Mouse (Mus musculus): ENCODE data around the gene Tbx6. TPM values are rescaled to one million over a fixed set of nuclear protein-coding genes. Genes with fewer than 3 reads are reported as not detected.

Gene Tbx6
- polyA plus RNA-seq, 1 experiment from 2014 or later: 0.49 TPM

- TF ChIP-seq CTCF (IDR thresholded peaks at IDR 0.05): peak; percentile 79
- in situ Hi-C loops (cut with MboI; ENCODE audit: low pct_unique_long_range_greater_than_20kb): loop anchor here (5.0 kb wide), 1 partner anchor 120 kb away; the partner anchor contains the start of gene Sez6l2
- ChIA-PET CTCF (interaction anchor here (0.8 to 1.5 kb wide), 8 partner anchors 11 to 279 kb away, joined by 3 to 7 read pairs (median 4); partner anchors contain the start of gene Cdiptos), POLR2A (interaction anchor here (0.8 to 1.2 kb wide), 2 partner anchors 8 to 11 kb away, joined by 4 to 5 read pairs; no protein-coding TSS in a partner anchor)
- ATAC-seq: peak; percentile 56
- DNase-seq (ENCODE audit: low read depth, low spot score): no peak
- H3K27me3 ChIP-seq: no peaks in the 10 kb centered on the region
Observed at GRCm38 (mm10) chr7:126832036-126832598, 50.8 kb downstream of the Tbx6 start.

- in situ Hi-C loops (cut with MboI; ENCODE audit: low pct_unique_long_range_greater_than_20kb): loop anchor here (5.0 kb wide), 1 partner anchor 119 kb away; the partner anchor contains the start of gene Sez6l2
- ATAC-seq: no peak
- CTCF ChIA-PET: interaction anchor here (1.0 to 1.5 kb wide), 5 partner anchors 12 to 277 kb away, joined by 3 to 7 read pairs (median 4); no protein-coding TSS in a partner anchor
- no peaks in the 10 kb centered on the region for H3K27me3 ChIP-seq
- no peak for DNase-seq (ENCODE audit: low read depth, low spot score)
- TF ChIP-seq CTCF (IDR thresholded peaks at IDR 0.05): no peak
- POLR2A ChIA-PET: interaction anchor here (1.2 kb wide), 1 partner anchor 12 kb away, joined by 4 read pairs; no protein-coding TSS in a partner anchor
Observed at GRCm38 (mm10) chr7:126833294-126833693, 52.0 kb downstream of the Tbx6 start.

Other genes starting within 250 kb of the Tbx6 start
- gene Eif3c, start 215.1 kb upstream of the Tbx6 start, polyA plus RNA-seq (2021): 322 TPM
- gene Apobr, start 196.5 kb upstream of the Tbx6 start, polyA plus RNA-seq (2021): 0.94 TPM
- gene Cln3, start 195.7 kb upstream of the Tbx6 start, polyA plus RNA-seq (2021): 2.6 TPM
- gene Il27, start 186.5 kb upstream of the Tbx6 start, polyA plus RNA-seq (2021): 0.68 TPM
- gene Nupr1, start 150.6 kb upstream of the Tbx6 start, polyA plus RNA-seq (2021): 138 TPM
- 21.1 TPM for gene Sgf29, start 132.2 kb upstream of the Tbx6 start, polyA plus RNA-seq (2021)
- gene Sult1a1, start 105.1 kb upstream of the Tbx6 start, polyA plus RNA-seq (2021): 0.62 TPM
- gene Bola2, start 86.1 kb upstream of the Tbx6 start, polyA plus RNA-seq (2021): 102 TPM
- 14.8 TPM for gene Slx1b, start 85.7 kb upstream of the Tbx6 start, polyA plus RNA-seq (2021)
- gene Coro1a, start 73.7 kb upstream of the Tbx6 start, polyA plus RNA-seq (2021): 1.3 TPM
- gene Mapk3, start 21.9 kb upstream of the Tbx6 start, polyA plus RNA-seq (2021): 122 TPM
- gene Gdpd3, start 15.1 kb upstream of the Tbx6 start, polyA plus RNA-seq (2021): 3.0 TPM
- 109 TPM for gene Ypel3, start 4.5 kb upstream of the Tbx6 start, polyA plus RNA-seq (2021)
- 94.3 TPM for gene Ppp4c, start 11.0 kb downstream of the Tbx6 start, polyA plus RNA-seq (2021)
- gene Fam57b, start 16.2 kb downstream of the Tbx6 start, polyA plus RNA-seq (2021): 1.3 TPM
- gene 4930451I11Rik, start 50.2 kb downstream of the Tbx6 start, polyA plus RNA-seq (2021): not detected
- not detected for gene Doc2a, start 65.9 kb downstream of the Tbx6 start, polyA plus RNA-seq (2021)
- 58.5 TPM for gene Hirip3, start 80.5 kb downstream of the Tbx6 start, polyA plus RNA-seq (2021)
- 67.7 TPM for gene Ino80e, start 80.9 kb downstream of the Tbx6 start, polyA plus RNA-seq (2021)
- 66.0 TPM for gene Taok2, start 103.2 kb downstream of the Tbx6 start, polyA plus RNA-seq (2021)
- 48.0 TPM for gene Tmem219, start 141.4 kb downstream of the Tbx6 start, polyA plus RNA-seq (2021)
- gene Kctd13, start 147.4 kb downstream of the Tbx6 start, polyA plus RNA-seq (2021): 14.0 TPM
- not detected for gene Asphd1, start 168.1 kb downstream of the Tbx6 start, polyA plus RNA-seq (2021)
- gene Sez6l2, start 169.1 kb downstream of the Tbx6 start, polyA plus RNA-seq (2021): 0.08 TPM
- 143 TPM for gene Cdipt, start 194.4 kb downstream of the Tbx6 start, polyA plus RNA-seq (2021)
- 1.3 TPM for gene Cdiptos, start 194.6 kb downstream of the Tbx6 start, polyA plus RNA-seq (2021)
- 104 TPM for gene Mvp, start 233.1 kb downstream of the Tbx6 start, polyA plus RNA-seq (2021)
- 0.33 TPM for gene Pagr1b, start 235.0 kb downstream of the Tbx6 start, polyA plus RNA-seq (2021)
- gene Pagr1a, start 235.9 kb downstream of the Tbx6 start, polyA plus RNA-seq (2021): 17.5 TPM
- gene Gm42742, start 239.6 kb downstream of the Tbx6 start, polyA plus RNA-seq (2021): 39.5 TPM
- 0.36 TPM for gene Prrt2, start 239.7 kb downstream of the Tbx6 start, polyA plus RNA-seq (2021)
- 139 TPM for gene Maz, start 245.6 kb downstream of the Tbx6 start, polyA plus RNA-seq (2021)

Data from Patski (cell line).